Mouse (Mus musculus): Measurements from ENCODE around the gene Tmsb10.

DNA sequence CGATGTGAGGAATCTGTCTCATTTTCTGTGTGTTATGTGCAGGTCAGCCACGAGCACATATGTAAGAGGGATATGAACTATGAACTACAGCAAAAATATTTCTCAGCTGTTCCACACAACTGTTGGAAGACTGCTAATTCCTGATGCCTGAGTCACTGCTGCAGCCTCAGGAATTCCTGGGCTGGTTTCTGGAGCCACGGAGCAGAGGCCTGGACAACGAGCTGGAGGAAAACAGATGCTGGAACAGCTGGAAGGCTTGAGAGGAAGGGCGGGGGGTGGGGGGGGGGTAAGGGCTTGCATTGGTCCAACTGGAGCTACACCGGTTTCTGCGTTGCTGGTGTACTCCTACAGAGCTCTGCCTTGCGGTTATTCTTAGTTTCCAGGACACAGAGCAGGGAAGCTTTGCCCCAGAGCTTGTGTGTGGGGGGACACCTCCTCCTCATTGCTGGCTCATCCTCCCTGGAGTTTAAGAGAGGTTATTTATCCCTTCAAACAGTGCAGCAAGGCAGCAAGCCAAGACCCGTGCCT, 22.6 kb upstream of the Tmsb10 start:
- TF ChIP-seq CTCF (IDR thresholded peaks at IDR 0.05; ENCODE audit: low read depth) (no peak), EP300 (IDR thresholded peaks at IDR 0.05; ENCODE audit: low read depth) (no peak)
